Mouse (Mus musculus) brain, embryonic 18.5 days (tissue): ENCODE data around the gene Sh2b2.

Source experiments
- DNase-seq: peaks from one replicate; pipeline ENCODE4 v3.0.0-alpha.2; 2012; ENCODE audit warnings: low read depth, low spot score

The Sh2b2 gene

DNA sequence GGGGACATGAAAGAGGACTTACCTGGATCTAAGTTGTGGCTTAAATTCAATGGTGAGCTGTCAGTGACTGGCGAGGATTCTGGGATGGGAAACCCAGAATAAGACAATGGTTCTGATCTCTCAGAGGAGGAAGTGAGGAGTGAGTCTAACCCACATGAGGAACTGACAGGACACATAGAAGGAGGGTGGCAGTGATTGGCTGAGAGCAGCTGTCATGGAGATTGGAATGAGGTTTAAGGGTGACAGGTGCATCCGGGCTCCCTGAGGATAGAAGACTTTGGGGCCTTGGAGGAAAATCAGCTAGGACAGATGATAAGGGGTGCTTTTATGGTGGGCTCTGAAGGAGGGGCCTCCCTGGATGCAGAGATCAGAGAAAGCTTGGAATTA is at the start of gene Sh2b2:
Gene Sh2b2, minus strand, starts transcription at position 105 of the 387 bp plus-strand sequence.
- no peak for DNase-seq

DNA sequence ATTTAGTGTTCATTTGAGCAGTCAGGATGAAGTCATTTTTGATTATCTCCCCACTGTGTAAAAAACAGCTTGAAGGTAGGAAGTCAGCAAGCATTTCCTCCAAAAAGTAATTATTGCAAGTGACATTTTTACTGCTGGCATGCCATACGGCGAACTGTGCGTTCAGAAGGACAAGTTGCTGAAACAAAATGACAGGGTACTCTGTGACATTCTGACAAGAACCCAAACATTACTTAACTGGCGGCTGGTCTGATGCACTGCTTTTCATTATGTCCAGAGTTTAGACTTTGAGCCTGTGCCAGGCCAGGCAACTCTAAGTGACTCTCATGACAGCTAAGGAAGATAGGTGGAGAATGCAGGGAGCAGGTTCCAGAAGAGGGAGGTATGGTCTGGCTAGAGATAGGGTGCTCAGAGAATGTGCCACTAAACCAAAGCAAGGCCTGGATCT is 46.6 kb upstream of the Sh2b2 start:
- DNase-seq: no peak

DNA sequence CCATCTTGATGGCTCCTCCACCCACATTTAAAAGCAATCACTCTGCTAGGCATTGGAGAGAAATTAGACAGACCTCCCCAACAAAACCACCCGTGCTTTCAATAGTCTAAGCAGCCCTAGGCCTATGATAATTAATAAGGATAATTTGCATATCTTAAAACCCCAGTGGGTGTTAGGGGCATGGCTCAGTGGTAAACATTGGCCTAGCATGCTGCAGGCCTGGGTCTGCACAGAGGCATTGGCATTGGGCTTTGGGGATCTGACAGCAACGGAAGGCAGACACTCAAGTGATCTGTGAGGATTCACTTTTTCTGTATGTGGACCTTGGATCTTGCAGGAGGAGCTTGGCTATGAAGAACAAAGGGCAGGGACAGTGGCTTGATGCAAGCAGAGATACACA is 46.0 kb upstream of the Sh2b2 start:
- no peak for DNase-seq

DNA sequence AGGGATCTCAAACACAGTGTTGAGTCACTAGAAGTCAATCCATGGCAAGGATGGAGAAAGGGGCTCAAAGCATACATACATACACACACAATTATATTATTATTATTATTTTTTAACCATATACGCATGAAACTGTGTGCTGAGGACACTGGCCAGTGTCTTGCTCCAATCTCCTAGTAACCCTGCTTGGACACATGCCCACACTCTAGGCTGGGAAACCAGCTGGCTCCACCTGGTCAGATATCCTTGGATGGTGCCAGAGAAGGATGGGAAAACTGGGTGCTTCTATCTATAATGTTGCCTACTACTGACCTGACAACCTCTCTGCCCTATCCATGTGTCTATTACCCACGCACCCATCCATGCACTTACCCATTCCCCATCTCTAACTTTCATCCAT is 45.2 kb upstream of the Sh2b2 start:
- no peak for DNase-seq

DNA sequence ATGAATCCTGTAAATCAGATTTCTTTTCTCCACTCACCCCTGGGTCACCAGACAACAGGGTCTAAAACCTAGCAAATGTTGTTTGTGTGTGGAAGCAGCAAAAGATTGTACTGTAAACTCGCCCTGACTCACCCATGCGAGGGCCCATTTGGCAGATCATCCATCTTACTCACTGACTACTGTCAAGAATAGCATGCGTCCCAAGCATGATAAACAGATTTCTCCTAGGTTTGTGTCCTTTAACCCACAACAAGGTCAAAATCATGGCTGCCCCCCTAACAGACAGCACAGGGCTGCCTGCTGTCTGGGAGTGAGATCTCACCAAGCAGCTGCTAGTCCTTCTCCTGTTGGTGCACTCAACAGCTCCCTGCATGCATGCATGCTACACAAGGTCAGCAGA is 43.4 kb upstream of the Sh2b2 start:
- DNase-seq: no peak

DNA sequence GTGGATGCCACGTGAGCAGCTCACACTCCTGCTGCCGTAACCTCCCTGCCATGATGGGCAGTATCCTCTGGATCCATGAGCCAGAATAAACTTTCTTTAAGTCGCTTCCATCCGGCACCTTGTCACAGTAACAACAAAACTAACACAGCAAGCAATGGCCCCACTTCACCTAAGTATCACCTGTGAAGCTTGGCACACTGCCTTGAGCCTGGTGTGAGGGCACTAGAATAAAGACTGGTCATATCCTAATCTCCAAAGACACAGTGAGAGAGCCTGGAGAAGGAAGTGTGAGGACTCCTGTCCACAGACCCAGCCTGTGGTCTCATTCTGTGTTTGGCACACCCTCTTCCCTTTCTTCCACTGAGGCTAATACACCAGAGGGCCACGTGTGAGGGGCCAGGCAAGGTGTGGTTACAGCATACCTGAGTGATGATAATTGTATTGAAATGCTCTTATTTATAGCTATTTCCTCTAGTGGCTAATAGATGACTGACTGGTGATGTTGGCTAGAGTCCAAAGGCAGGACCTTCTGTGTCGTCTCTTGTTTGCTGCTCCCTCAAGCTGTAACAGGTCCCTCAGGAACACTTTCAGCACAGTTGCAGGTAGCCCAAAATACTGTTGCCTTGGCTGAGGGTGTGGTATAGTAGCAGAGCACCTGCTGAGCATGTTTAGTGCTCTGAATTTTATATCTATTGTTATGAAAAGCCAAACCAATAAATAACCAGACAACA is 42.2 kb upstream of the Sh2b2 start:
- DNase-seq: no peak

DNA sequence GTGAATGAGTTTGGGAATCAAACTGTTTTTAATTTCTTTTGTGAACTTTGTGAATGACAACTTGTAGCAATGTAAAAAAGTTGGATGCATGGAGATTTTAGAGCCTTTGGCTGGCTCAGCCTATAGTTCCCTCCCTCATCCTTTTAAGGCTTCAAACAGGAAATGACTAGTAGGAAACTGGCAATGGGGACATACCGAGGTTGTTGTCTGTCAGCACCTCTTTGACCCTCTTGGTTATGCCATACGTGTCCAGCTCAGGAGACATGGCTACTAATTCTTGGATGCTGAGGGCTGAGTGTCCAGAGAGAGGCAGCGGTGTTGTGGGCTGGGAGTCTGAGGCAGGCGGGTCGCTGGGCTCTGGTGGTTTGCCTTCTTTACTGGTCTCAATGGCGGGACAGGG is 40.2 kb upstream of the Sh2b2 start:
- DNase-seq: no peak

DNA sequence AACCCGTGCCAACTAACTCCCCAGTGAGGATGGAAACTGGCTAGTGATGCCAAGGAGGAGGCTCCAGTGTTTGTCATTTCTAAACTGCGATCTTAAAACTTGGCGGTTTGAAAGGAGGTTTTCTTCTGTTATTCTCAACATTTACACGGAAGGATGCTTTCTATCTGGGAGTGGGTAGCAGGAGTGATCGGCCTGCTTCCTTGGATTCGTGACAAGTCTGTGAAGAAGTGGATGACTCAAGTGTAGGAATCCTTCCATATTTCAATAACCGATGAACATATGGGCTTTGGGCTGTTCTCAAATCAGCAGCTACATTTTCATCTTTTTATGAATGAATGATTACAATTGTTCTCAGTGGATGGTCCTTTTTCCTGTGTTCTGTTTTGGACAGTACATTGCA is 38.8 kb upstream of the Sh2b2 start:
- DNase-seq: no peak

DNA sequence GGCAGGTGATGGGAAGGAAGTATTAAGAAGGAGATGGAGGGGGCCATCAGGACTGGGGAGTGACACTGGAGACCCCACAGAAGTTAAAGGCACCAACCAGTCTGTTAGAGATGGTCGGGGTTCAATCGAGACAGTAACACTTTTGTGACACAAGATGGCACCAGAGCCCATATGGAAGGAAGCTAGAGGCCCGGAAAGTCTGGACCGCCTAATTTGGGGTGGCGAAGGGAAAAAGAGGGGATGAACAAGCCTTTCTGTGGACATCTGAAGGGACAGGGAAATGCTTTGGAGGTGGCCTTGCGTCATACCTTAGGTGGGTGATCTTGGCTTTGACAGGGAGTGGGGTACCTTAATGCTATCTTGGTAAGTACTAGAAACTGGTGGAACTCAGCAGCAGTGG is 35.0 kb upstream of the Sh2b2 start:
- no peak for DNase-seq

DNA sequence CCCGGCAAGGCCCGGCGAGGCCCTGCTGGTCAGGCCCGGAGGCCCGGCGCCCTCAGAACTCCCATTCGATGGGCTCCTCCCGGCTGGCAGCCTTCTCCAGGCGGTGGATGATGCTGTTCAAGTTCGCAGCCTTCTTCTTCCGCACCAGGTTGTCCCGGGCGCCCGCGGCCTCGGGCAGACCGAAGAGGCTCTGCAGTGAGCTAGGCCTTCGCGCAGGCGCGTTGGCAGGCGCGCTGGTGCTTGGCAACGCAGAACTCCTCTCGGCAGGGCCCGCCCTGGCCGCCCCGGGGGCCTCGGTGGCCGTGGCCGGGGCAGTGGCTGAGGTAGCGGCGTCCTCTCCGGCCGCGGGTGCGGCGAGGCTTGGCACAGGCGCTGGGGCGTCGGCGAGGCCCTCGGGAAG is 28.4 kb upstream of the Sh2b2 start:
- no peak for DNase-seq

DNA sequence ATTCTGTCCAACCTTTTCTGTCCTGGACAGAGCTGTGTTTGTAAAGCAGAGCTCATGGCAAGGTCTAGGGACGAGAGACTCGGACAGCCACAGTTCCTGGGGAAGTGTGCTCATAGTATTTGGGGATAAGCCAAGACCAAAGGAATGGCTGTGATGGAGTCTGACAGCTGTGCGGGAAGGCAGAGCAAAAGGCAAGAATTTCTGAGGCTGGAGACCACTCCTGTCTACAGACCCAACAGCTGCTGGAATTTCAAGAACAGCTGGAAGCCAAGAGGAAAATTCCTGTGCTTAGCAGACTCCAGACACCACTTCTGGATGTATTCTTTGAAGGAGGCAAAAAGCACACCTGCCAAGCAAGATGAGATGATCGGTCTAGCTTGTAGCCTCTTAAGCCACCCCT is 23.6 kb upstream of the Sh2b2 start:
- DNase-seq: no peak

DNA sequence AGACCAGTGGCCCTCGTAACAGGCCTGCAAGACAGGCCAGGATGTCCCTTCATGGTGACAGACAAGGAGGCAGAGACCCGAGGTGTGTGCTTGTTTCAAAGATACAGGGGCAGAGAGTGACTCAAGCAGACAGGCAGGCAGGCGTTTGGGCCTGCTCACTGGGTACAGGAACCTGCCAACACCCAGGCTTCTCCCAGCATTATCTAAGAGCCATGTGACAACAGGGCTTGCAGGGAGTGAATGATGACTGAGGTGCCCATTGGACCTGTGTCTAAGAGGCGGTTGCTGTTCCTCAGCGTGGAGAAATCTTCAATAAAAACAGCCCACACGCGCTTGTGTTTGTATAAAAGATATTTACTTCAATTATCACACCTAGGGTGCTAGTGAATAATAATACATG is 19.7 kb upstream of the Sh2b2 start:
- DNase-seq: no peak

DNA sequence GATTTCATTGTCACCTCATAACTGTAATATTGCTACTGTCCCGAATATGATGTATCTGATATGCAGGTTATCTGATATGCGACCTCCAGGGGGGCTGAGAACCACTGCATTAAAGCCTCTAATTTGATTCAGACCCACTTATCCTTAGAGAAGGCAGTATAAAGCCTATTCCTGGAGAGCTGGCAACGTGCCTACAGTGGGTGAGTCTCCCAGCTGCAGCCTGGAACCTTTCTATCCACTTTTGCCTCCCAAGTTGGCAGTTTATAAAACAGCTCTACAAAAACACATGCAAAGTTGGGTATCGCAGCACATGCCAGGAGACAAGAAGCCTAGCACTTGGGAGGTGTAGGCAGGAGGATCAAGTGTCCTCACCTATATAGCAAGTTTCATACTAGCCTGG is 17.0 kb upstream of the Sh2b2 start:
- no peak for DNase-seq

DNA sequence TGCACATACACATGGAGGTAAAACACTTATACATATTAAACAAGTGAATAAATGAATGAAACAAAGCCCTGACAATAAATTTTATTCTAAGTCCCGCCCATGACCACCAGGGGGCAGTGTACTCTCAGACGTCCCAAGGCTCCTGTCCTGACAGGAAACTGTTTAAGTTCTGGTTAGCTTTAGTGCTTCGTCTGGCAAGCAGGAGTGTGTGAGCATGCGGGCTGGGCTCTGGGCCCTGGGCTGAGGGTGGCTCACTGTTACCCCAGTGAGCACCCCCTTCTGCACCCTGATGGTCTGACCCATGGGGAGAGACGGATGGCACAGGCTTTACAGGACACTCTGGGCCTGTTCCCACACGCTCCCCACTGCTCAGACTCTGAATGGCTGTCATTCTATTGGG is 12.6 kb upstream of the Sh2b2 start:
- DNase-seq: peak; percentile 16

DNA sequence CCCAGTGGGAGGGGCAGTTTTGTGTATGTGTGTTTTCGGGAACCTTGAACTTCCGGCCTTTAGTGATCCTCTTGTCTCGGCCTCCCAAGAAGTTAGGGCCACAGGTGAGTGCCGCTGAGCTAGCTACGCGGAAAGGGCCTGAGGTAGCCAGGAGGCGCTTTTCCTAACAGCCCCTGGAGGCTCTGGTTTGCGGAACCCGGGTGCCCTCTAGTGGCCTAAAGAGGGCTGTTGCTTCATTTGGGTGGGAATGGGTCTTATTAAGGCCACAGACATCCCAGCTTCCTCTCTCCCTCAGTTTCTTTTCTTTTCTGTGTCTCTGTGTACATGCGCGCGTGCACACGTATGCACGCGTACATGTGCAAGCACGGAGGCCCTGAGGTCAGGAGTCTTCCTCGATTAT is 6.5 kb upstream of the Sh2b2 start:
- DNase-seq: peak; percentile 40

DNA sequence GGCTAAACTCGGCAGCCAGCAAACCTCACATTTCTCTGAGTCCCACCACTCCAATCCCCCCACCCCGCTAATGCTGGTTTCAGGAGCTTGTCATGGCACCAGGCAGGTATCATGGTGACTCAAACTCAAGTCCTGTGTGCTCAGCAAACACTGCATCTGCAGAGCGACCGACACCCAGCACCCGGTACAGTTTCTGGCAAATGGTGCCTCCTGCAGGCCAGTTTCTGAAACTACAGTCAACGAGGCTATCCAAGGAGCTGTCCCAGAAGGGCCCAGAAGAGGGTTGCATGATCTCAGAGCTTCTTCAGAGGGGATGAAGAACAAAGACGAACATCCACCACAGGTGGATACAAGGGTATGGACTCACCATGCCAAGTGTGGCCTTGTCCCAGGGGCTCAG is 4.6 kb upstream of the Sh2b2 start:
- DNase-seq: no peak

DNA sequence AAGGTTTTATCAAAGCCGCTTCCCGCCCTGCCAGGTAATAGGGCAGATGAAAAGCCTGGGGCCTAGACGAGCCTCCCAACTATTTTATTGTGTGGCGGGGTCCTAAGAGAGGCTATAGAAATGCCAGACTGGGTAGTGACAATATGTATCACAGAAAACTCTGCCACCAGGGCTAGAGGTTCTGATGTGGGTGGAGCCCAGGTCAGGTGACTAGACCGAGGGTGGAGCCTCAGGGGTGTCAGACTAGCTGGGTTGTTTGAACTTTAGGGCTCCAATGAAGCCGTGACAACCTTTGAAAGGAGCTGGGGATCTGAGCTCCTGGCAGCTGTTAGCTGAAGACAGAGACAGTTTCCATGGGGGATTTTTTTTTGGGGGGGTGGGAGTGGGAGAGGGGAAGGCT is 2.1 kb upstream of the Sh2b2 start:
- DNase-seq: no peak

DNA sequence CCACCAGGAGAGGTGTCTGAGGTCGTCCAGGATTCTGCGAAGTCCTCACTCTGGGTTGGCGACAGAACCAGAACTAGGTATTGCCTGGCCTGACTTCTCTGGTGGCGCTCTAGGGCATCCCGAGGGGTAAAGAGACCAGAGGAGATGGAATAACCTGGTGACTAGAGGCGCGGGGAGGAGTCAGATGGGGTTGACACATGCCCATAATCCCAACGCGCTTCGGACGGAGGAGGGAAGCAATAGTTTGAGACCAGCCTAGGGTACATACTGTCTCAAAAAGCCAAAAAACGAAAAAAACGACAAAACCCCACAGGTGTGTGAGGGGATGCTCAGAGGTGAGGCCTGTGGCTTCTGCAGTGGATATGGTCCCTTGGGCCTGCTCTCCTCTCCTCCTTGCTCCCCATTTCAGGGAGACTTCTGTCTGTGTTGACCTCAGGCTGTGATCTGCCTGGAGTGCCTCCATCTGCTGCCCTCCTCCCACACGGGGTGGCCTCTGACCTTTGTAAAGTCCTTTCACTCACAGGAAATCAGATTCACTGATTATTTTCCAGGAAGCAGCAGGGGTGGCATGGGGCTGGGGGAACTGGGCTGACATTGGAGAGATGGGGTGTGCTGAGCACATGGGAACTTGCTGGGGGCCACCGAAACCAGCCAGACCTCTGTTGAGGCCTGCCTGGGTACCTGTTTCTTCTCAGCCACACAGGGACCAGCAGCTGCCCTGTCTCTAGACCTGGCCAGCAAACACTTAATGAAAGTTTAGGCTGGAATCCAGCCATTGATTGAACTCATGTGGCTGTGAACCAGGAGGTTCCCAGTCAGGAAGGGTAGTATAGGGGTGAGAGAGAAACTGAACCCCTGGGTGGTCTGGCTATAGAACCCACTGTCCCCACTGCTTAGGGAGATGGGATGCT is 560 bp downstream of the Sh2b2 start:
- DNase-seq: no peak

DNA sequence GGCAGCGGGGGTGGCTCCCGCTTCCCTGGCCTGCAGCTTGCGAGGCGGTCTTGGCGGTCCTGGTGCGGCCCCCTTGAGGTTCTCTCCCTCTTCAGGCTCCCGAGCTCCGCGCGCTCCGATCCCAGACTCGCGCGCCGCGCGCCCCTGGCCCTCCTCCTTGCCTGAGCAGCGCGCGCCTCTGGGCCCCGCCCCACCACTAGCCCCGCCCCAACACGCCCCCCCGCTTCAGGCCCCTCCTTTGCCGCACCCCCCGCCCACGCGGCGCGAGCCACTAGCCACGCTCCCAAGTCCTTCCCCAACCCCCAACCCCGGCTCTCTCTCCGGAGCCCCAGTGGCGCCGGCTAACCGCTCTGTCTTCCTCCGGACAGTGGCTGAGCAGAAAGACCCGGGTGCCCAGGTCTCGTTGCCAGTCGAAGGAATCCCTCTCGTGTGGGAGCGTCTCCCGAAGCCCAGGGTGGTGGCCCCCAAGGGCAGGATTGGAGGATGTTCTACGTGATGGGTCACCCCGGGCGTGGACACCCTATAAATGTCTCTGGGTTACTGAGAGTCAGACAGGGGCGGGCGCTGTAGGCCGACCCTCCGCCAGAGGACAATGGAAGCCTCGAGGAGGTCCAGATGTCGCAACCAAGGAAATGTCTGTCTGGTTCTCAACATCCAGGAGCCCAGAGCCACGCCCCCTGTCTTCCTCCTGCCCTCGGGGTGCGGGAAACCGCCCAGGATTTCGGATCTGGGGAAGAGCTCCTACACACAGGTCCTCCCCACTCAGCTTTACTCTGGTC is 1.4 kb downstream of the Sh2b2 start:
- peak; percentile 78 for DNase-seq

DNA sequence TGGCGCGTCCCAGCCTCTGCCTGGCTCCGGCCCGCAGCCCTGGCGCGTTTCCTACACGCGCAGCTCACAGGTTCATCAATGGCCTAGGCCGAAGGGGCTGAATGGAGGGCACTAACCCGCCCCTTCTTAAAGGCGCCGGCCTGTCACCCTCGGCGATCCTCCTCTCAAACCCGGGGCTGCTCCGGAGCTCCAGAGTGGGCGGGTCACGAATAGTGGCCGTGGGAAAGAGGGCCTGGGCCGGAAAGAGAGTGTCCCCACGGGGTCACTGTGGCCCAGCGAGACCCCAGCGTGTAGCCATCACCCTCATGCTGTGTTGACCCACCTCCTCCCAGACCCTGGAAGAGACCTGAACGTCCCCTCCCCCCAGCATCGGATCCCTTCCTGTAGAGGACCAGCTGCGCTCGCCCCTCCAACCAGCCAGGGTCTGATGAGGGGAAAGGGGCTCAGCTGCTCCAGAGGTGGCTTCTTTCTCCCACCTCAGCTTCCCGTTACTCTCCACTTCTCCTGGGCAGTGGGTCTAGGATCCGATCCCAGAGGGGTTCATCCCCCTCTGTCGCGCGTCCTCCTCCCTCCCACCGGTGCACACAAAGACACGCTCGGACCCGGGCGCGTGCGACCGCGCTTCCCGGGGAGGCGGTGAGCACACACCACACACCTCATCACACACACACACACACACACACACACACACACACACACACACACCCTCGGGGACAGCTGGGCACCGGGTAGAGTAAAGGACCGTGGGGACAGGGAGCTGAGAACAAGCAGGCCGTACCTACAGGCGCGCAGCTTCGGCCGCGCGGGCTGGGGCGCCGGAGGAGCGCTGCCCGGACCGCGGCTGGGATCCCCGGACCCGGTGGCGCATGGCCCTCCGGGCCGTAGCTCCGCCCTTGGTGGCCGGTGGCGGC is 2.2 kb downstream of the Sh2b2 start:
- DNase-seq: peak; percentile 20

DNA sequence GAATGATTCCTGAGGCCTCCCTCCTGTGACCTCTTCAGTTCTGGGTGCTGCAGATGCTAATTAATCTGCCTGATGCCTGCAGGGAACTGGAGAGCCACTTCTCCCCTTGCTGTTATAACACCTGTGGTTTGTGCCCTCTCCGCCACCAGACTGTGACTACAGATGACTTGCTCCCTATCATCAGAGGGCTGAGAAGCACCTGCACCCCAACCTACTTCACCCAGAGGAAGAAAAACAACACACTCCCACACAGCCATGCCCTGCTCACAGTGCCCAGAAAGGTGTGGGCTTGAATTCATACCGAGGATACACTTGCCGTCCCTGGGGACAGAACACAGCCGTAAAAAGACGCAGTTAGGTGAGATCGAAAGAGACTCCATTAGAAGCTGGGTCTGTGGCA is 5.2 kb downstream of the Sh2b2 start:
- DNase-seq: no peak
